Mouse (Mus musculus): ENCODE measurements around the gene Tmem201. TPM values are rescaled to one million over a fixed set of nuclear protein-coding genes. Genes with fewer than 3 reads are reported as not detected.

Gene Tmem201
- polyA plus RNA-seq, 1 experiment, result 34.0 TPM

DNA sequence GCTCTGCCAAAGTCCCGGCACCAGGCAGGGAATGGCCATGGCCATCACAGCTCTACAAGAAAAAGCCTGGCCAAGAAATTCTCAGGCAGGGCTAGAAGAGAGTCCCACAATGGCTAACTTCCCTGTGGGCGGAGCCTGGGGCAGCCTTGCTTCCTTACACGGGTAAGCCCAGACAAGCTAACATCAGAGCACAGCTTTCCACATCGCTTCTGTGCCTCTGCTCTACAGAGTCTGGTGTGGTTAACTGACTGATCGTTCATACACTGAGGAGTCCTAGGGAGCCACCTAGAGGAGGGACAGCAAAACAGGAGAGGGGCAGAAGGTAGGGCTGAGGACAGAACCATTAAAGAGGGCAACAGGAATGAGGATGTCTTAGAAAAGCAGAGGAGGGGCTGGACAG, 27.3 kb downstream of the Tmem201 start:
- no peaks in the 10 kb centered on the region for H3K4me1 ChIP-seq (ENCODE audit: control insufficient read depth, insufficient read depth, low read length)
- no peak for TF ChIP-seq POLR2A (IDR thresholded peaks at IDR 0.05; ENCODE audit: borderline replicate concordance, extremely low read depth, low read depth, low read length)
- peak; percentile 82 for TF ChIP-seq CTCF (IDR thresholded peaks at IDR 0.05; ENCODE audit: insufficient read depth, low read length)
- DNase-seq, result peak; percentile 37
- 19% methylated on average over 5 of the region's 5 CpGs for WGBS
- no peak overlapping the region for H3K4me3 ChIP-seq (replicated peaks; ENCODE audit: extremely low read depth, low read depth, low read length)

DNA sequence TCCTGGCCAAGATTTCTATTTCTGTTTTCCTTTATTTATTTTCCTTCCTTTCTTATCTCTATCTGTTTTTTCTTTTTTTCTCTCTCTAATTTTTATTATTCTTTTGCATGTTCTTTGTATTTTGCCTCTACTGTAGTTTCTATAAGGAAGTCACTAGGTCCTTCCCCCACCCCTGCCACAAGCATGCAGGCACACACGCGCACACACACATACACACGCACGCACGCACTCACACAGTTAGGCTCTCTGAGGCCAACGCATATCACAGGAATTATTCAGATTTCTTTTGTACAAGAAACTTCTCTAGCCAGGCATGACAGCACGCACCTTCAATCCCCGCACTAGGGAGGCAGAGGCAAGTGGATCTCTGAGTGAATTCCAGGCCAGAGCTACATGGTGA, 31.9 kb downstream of the Tmem201 start:
- no peak for TF ChIP-seq CTCF (IDR thresholded peaks at IDR 0.05; ENCODE audit: insufficient read depth, low read length)
- no peak for TF ChIP-seq POLR2A (IDR thresholded peaks at IDR 0.05; ENCODE audit: borderline replicate concordance, extremely low read depth, low read depth, low read length)
- H3K4me3 ChIP-seq (replicated peaks; ENCODE audit: extremely low read depth, low read depth, low read length), result no peak overlapping the region
- no peak for DNase-seq
- WGBS, result 82% methylated on average over 8 of the region's 8 CpGs
- no peaks in the 10 kb centered on the region for H3K4me1 ChIP-seq (ENCODE audit: control insufficient read depth, insufficient read depth, low read length)

DNA sequence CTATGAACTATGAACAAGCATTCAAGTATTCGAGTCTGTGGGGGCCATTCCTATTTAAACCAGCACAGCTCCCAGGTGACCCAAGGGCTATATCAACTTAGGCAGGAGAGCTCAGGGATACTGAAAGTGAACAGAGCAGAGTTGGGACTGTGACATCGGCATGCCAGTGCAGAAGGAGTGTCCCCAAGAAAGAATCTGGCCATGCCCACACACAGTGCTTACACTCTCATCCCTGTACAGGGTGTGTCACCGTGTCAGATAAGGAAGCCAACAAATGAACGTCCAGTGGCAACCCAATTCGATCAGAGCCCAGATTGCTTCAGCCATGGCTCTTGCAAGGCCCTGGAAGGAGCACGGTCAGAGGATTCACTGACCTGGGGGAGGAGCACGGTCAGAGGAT, 32.5 kb downstream of the Tmem201 start:
- 47% methylated on average over 7 of the region's 7 CpGs for WGBS
- Histone ChIP-seq H3K4me3 (replicated peaks; ENCODE audit: extremely low read depth, low read depth, low read length) (no peak overlapping the region), H3K4me1 (ENCODE audit: control insufficient read depth, insufficient read depth, low read length) (no peaks in the 10 kb centered on the region)
- TF ChIP-seq POLR2A (IDR thresholded peaks at IDR 0.05; ENCODE audit: borderline replicate concordance, extremely low read depth, low read depth, low read length), result no peak
- TF ChIP-seq CTCF (IDR thresholded peaks at IDR 0.05; ENCODE audit: insufficient read depth, low read length), result no peak
- no peak for DNase-seq

DNA sequence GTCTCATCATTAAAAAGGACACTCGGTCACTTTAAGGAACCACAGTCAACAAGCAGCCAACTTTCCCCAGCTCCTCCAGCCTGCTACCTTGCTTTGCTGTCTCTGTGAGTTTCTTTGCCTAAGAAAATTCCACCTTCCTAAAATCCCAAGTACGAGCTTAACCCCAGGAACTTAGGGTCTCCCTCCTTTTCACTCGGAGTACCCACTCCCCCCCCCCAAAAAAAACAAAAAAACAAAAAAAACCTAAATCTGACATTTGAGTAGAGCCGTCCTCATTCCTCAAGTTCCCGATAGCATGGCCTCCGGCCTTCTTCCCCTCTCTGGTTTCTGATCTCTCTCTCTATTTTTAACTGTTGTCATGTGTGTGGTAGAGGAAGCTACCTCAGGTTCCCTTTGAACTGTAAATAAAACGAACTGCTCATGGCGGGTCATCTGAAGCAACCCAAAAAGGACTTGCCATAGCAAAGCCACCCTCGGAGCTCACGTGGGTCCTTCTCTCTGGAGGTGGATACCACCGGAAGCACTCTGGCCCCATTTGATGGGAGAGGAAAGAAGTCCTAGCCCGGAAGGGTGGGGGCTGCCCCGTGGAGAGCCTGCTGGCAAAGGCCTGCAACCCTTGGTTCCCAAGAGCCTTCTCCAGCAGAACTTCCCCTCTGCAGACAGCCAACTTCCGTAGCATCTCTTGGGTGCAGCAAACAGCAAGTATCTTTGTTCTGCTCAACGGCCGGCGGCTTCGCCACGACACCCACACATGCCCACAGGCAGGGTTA, 35.4 kb downstream of the Tmem201 start, which contains the start of gene Pik3cd:
TSS of gene Pik3cd (minus strand) at position 362 of the 770 bp plus-strand sequence.
- no peak for TF ChIP-seq CTCF (IDR thresholded peaks at IDR 0.05; ENCODE audit: insufficient read depth, low read length)
- TF ChIP-seq POLR2A (IDR thresholded peaks at IDR 0.05; ENCODE audit: borderline replicate concordance, extremely low read depth, low read depth, low read length), result no peak
- DNase-seq, result no peak
- no peak within 1 kb of the TSS for H3K4me3 ChIP-seq (replicated peaks; ENCODE audit: extremely low read depth, low read depth, low read length)
- peaks cover 2% of the 10 kb centered on the region; the same call in 1 of the 2 replicates for H3K4me1 ChIP-seq (ENCODE audit: control insufficient read depth, insufficient read depth, low read length)
- 43% methylated on average over 19 of the region's 19 CpGs for WGBS

DNA sequence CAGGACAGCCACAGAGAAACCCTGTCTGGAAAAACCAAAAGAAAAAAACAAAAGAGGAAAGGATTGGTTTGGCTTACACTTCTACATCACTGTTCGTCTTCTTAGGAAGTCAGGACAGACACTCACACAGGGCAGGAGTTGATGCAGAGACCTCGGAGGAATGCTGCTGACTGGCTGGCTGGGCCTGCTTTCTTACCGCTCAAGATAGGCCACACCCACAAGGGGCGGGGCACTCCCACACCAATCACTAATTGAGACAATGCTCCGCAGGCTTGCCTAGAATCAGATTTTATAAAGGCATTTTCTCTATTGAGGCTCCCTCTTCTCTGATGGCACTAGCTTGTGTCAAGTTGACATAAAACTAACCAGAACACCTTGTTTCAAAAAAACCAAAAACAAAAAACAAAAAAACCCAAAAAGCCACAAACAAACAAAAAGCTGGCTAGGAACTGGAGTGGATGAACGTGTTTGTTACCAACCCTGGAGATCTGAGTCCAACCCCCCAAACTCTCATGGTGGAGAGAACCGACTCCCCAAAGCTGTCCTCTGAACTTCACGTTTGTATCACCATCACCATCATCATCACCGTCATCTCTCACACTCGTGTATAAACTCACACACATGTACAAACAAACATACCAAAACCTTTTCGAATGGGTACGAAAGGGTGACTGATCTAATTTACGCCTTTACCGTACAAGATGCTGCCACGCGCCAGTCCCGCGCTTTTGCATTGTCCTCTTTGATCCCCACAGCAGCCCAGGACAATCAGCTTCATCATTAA, 36.2 kb downstream of the Tmem201 start:
- DNase-seq, result no peak
- WGBS, result 57% methylated on average over 18 of the region's 18 CpGs
- H3K4me1 ChIP-seq (ENCODE audit: control insufficient read depth, insufficient read depth, low read length), result peaks cover 2% of the 10 kb centered on the region; the same call in 1 of the 2 replicates
- peak; percentile 55; the same call in 1 of the 2 replicates for TF ChIP-seq POLR2A (IDR thresholded peaks at IDR 0.05; ENCODE audit: borderline replicate concordance, extremely low read depth, low read depth, low read length)
- TF ChIP-seq CTCF (IDR thresholded peaks at IDR 0.05; ENCODE audit: insufficient read depth, low read length), result no peak
- no peak overlapping the region for H3K4me3 ChIP-seq (replicated peaks; ENCODE audit: extremely low read depth, low read depth, low read length)

DNA sequence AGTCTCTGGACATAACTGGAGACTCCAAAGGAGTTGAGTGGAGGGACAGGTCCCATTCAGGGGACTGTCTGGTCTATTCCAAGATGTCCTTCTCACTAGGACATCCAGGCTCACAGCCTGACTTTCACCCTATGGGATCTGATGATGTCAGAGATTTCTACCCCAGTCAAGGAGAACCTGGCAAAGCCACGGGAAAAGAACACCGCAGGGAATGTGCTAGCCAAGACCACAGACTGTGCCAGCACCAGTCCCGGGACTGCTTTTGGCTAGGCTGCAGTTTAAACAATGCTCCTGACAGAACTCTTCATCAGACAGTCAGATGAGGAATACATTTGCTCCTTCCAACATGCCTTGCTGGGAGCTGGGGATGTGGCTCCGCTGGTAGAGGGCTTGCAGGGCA, 37.9 kb downstream of the Tmem201 start:
- no peak for DNase-seq
- H3K4me1 ChIP-seq (ENCODE audit: control insufficient read depth, insufficient read depth, low read length), result peaks cover 4% of the 10 kb centered on the region
- no peak overlapping the region for H3K4me3 ChIP-seq (replicated peaks; ENCODE audit: extremely low read depth, low read depth, low read length)
- 77% methylated on average over 4 of the region's 4 CpGs for WGBS
- no peak for TF ChIP-seq CTCF (IDR thresholded peaks at IDR 0.05; ENCODE audit: insufficient read depth, low read length)

DNA sequence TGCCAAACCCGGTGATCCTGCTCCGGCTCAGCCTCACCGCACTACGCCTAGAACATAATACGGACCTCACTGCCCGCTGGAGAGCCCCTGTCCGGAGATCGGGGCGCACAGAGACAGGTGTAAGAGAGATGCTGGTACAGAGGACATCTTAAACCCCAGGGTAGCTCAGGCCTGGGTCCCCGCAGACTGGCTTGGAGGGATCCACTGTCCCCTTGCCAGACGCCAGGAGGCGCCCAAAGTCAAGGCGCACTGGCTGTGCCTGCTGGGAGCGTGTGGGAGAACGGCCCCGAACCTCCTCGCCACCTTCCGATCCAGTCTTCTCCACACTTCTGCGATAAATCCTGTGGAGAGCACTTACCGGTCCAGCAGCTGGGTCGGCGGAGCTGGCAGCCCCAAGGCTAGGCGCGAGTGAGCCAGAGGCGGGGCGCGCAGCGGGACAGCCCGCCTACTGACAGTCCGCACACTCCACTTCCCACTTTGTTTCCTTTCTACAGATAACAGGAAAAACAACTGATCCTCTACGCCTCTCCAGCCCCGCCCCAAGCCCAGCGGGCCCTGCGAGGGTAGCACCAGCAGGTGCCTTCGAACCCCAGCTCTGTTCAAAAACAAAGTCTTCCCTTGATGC, 39.5 kb downstream of the Tmem201 start:
- DNase-seq, result peak; percentile 54
- 1% methylated on average over 35 of the region's 35 CpGs for WGBS
- peak overlapping the region; percentile 55 for H3K4me3 ChIP-seq (replicated peaks; ENCODE audit: extremely low read depth, low read depth, low read length)
- H3K4me1 ChIP-seq (ENCODE audit: control insufficient read depth, insufficient read depth, low read length), result peaks cover 4% of the 10 kb centered on the region
- peak; percentile 67 for TF ChIP-seq CTCF (IDR thresholded peaks at IDR 0.05; ENCODE audit: insufficient read depth, low read length)
- peak; percentile 68; the same call in 1 of the 2 replicates for TF ChIP-seq POLR2A (IDR thresholded peaks at IDR 0.05; ENCODE audit: borderline replicate concordance, extremely low read depth, low read depth, low read length)

DNA sequence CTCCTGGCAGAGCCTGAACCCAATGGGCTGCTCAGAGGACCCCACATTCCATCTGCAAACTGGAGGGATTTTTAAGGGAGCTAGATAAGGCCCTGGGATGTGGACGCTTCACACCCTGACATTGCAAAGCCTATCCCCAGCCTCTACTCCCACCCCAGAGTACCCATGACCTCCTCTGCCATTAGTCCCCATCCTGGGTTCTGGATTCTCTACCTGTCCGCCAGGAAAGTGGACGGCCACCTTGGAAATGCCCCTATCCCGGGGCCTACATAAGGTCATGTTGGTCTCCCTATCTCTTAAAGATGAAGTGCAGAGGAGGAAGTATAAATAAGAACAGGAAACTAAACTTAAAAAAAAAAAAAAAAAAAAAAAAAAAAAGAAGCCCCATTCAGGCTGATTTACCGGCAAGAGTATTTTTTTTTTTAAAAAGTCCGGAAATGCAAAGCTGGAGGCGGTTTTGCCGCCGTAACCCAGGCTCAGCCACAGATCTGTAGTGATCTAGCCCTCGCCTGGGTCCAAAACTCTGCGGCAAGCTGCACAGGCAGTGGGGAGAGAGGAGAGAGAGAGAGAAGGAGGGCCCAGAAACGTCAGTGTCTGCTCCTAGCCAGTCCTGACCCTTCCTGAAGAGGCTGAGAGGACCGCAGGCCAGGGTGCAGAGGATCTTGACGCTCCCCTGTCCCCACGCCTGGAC, 40.2 kb downstream of the Tmem201 start:
- DNase-seq, result no peak
- Histone ChIP-seq H3K4me1 (ENCODE audit: control insufficient read depth, insufficient read depth, low read length) (peaks cover 4% of the 10 kb centered on the region), H3K4me3 (replicated peaks; ENCODE audit: extremely low read depth, low read depth, low read length) (peak overlapping the region; percentile 55)
- WGBS, result 25% methylated on average over 15 of the region's 15 CpGs
- TF ChIP-seq POLR2A (IDR thresholded peaks at IDR 0.05; ENCODE audit: borderline replicate concordance, extremely low read depth, low read depth, low read length) (0 out of 2 replicates have a peak, but pooled peaks have one; percentile 20), CTCF (IDR thresholded peaks at IDR 0.05; ENCODE audit: insufficient read depth, low read length) (no peak)

All from lung, adult 2 months (tissue).